ENCODE assay signal across 8 mouse cellular contexts in genomic region chr9:114767030-114767429, GRCm38 (mm10). TPM values are rescaled to one million over a fixed set of nuclear protein-coding genes. Genes with fewer than 3 reads are reported as not detected.
DNase-seq lines count a peak whose midpoint lies in the region; ATAC-seq and TF ChIP-seq lines count a peak whose summit lies in the region.

No protein-coding gene starts in this region.

- no peak overlapping the region for H3K4me3 ChIP-seq in kidney, adult 2 months (ENCODE audit: insufficient read depth, low read depth, low read length)
- H3K4me3 ChIP-seq in embryonic facial prominence, embryonic 12.5 days = no peak overlapping the region
- H3K4me3 ChIP-seq in layer of hippocampus, adult 2 months = no peak overlapping the region

- no peak overlapping the region for H3K9ac ChIP-seq in embryonic facial prominence, embryonic 12.5 days

- no peak for TF ChIP-seq CTCF in kidney, adult 2 months (conservative IDR thresholded peaks at IDR 0.05; ENCODE audit: insufficient read depth, insufficient read length, low read depth, low read length)
- TF ChIP-seq CTCF in layer of hippocampus, adult 2 months (conservative IDR thresholded peaks at IDR 0.05) = no peak

- H3K9me3 ChIP-seq in embryonic facial prominence, embryonic 12.5 days = no peaks in the 10 kb centered on the region

- no peaks in the 10 kb centered on the region for H3K27me3 ChIP-seq in kidney, adult 2 months (replicated peaks; ENCODE audit: control insufficient read depth, insufficient read depth, low read length)
- no peaks in the 10 kb centered on the region for H3K27me3 ChIP-seq in embryonic facial prominence, embryonic 12.5 days

- 39% methylated on average over 13 of the region's 13 CpGs for WGBS in kidney, adult 2 months
- 37% methylated on average over 13 of the region's 13 CpGs for WGBS in embryonic facial prominence, embryonic 12.5 days

- H3K36me3 ChIP-seq in kidney, adult 2 months (ENCODE audit: control insufficient read depth, insufficient read depth, low read length) = no peaks in the 10 kb centered on the region
- peaks cover 11% of the 10 kb centered on the region for H3K36me3 ChIP-seq in embryonic facial prominence, embryonic 12.5 days

- no peak overlapping the region for H3K27ac ChIP-seq in kidney, adult 2 months (ENCODE audit: insufficient read depth, low read depth, low read length)
- peak overlapping the region; percentile 77 for H3K27ac ChIP-seq in embryonic facial prominence, embryonic 12.5 days
- no peak overlapping the region for H3K27ac ChIP-seq in layer of hippocampus, adult 2 months

- H3K4me1 ChIP-seq in kidney, adult 2 months (ENCODE audit: control insufficient read depth, insufficient read depth, low read length) = no peaks in the 10 kb centered on the region
- H3K4me1 ChIP-seq in embryonic facial prominence, embryonic 12.5 days = peaks cover 17% of the 10 kb centered on the region

- no peak for TF ChIP-seq POLR2A in kidney, adult 2 months (IDR thresholded peaks at IDR 0.05; ENCODE audit: low read depth, low read length)

- H3K4me2 ChIP-seq in embryonic facial prominence, embryonic 12.5 days (replicated peaks) = no peak overlapping the region; the same call in 1 of the 2 replicates

- no peak for ATAC-seq in embryonic facial prominence, embryonic 12.5 days (ENCODE audit: insufficient number of reproducible peaks, insufficient read depth, low FRiP score, low TSS enrichment)
- ATAC-seq in megakaryocyte-erythroid progenitor cell, adult 5-6 weeks (replicated peaks; ENCODE audit: low FRiP score, low TSS enrichment, poor library complexity, severe bottlenecking) = no peak
- no peak for ATAC-seq in monocyte, adult 5-6 weeks (replicated peaks; ENCODE audit: insufficient number of reproducible peaks, low FRiP score, low TSS enrichment, poor library complexity, severe bottlenecking)

- peak; percentile 32 for DNase-seq in kidney, adult 2 months
- no peak for DNase-seq in kidney, adult 9 months
- peak; percentile 74 for DNase-seq in adrenal gland, postnatal 14 days
- DNase-seq in layer of hippocampus, adult 2 months (ENCODE audit: low spot score in 2 of 2) = peak; percentile 28 to 40
- DNase-seq in c-Kit-positive CD71-positive TER-119-positive erythroid progenitor cells, embryonic 14.5 days (ENCODE audit: low spot score) = no peak

RNA-seq across cellular contexts. Expression of gene Cmtm7, which starts 14.6 kb away (rescaled TPM):
- polyA plus RNA-seq in kidney, adult 2 months (2012; rRNA removed) = 58.2 and 61.0 TPM in 2 replicates
- 32.0 and 36.7 TPM in 2 replicates for total RNA-seq in adrenal gland, postnatal 14 days (2021)
- 79.6 and 82.0 TPM in 2 replicates for polyA plus RNA-seq in embryonic facial prominence, embryonic 12.5 days (2016; fragmentation: Nextera tagmentation; extraction: Ambion mirVana)
- total RNA-seq in layer of hippocampus, adult 2 months (2021) = 1 to 10 TPM; 4.3 to 4.8 TPM
- 189 and 199 TPM in 2 replicates for total RNA-seq in megakaryocyte-erythroid progenitor cell, adult 5-6 weeks (2014; fragmentation: Nextera tagmentation)
- total RNA-seq in megakaryocyte-erythroid progenitor cell, adult 5-6 weeks (2017) = 144 and 195 TPM in 2 replicates
- 95.2 to 128 TPM (median 119 TPM) in 3 replicates for total RNA-seq in monocyte, adult 5-6 weeks (2017)

RNA-seq across cellular contexts. Expression of gene Cmtm6, which starts 36.1 kb away (rescaled TPM):
- polyA plus RNA-seq in kidney, adult 2 months (2012; rRNA removed) = 68.7 and 70.5 TPM in 2 replicates
- total RNA-seq in adrenal gland, postnatal 14 days (2021) = 57.6 and 58.5 TPM in 2 replicates
- polyA plus RNA-seq in embryonic facial prominence, embryonic 12.5 days (2016; fragmentation: Nextera tagmentation; extraction: Ambion mirVana) = 29.1 and 31.8 TPM in 2 replicates
- total RNA-seq in layer of hippocampus, adult 2 months (2021) = 10 to 100 TPM; 19.2 to 25.6 TPM
- total RNA-seq in megakaryocyte-erythroid progenitor cell, adult 5-6 weeks (2014; fragmentation: Nextera tagmentation) = 21.3 and 22.7 TPM in 2 replicates
- 38.9 and 41.3 TPM in 2 replicates for total RNA-seq in megakaryocyte-erythroid progenitor cell, adult 5-6 weeks (2017)
- total RNA-seq in monocyte, adult 5-6 weeks (2017) = 131 to 163 TPM (median 138 TPM) in 3 replicates

Comparison
In these comparisons a context has a peak if more than half of its experiments do, and no peak if none do; other contexts are left out.
1. DNase-seq: peak in kidney, adult 2 months (single experiment), adrenal gland, postnatal 14 days (single experiment) and layer of hippocampus, adult 2 months (2 of 2); none in kidney, adult 9 months (single experiment) and c-Kit-positive CD71-positive TER-119-positive erythroid progenitor cells, embryonic 14.5 days (single experiment).